Mouse (Mus musculus): ENCODE results near the gene Stum. TPM values are rescaled to one million over a fixed set of nuclear protein-coding genes. Genes with fewer than 3 reads are reported as not detected.
A peak's percentile ranks its signal among the peaks of the same experiment; 100 is the strongest.
"Not testable (repeated sequence)": the region's sequence is repeated elsewhere in the genome, so short reads cannot be mapped to it uniquely, and the experiment has no call there.

Gene Stum
- 0.33 and 1.6 TPM in 2 replicates for total RNA-seq (2021)
- long read RNA-seq, experiment 1: 0 reads
- long read RNA-seq, experiment 2, partial matches to known transcripts: 0 of 1 reads
- long read RNA-seq, experiment 2, other reads (novel, unspliced or antisense): 0 of 1 reads

- DNase-seq: peak; percentile 87
Measured at GRCm38 (mm10) chr1:180483399-180484291, at the start of gene Stum. TSS of gene Stum (minus strand) at chr1:180483504.

GRCm38 (mm10) chr1:180532671-180533070 is 49.4 kb upstream of the Stum start:
- no peak for DNase-seq

- DNase-seq: no peak
Measured at GRCm38 (mm10) chr1:180530457-180531263, 47.4 kb upstream of the Stum start.

GRCm38 (mm10) chr1:180529847-180530246 is 46.5 kb upstream of the Stum start:
- no peak for DNase-seq

- no peak for DNase-seq
Measured at GRCm38 (mm10) chr1:180525301-180525700, 42.0 kb upstream of the Stum start.

GRCm38 (mm10) chr1:180523320-180523719 is 40.0 kb upstream of the Stum start:
- DNase-seq: no peak

GRCm38 (mm10) chr1:180520190-180520589 is 36.9 kb upstream of the Stum start:
- no peak for DNase-seq

- DNase-seq: no peak
Measured at GRCm38 (mm10) chr1:180519520-180519919, 36.2 kb upstream of the Stum start.

GRCm38 (mm10) chr1:180518899-180519298 is 35.6 kb upstream of the Stum start:
- DNase-seq: not testable (repeated sequence)

- no peak for DNase-seq
Measured at GRCm38 (mm10) chr1:180518412-180518811, 35.1 kb upstream of the Stum start.

- DNase-seq: no peak
Measured at GRCm38 (mm10) chr1:180517390-180518054, 34.2 kb upstream of the Stum start.

GRCm38 (mm10) chr1:180514077-180514476 is 30.8 kb upstream of the Stum start:
- no peak for DNase-seq

GRCm38 (mm10) chr1:180510879-180511278 is 27.6 kb upstream of the Stum start:
- DNase-seq: no peak

GRCm38 (mm10) chr1:180510442-180510841 is 27.1 kb upstream of the Stum start:
- DNase-seq: no peak

GRCm38 (mm10) chr1:180508662-180509061 is 25.4 kb upstream of the Stum start:
- no peak for DNase-seq

GRCm38 (mm10) chr1:180507291-180507791 is 24.0 kb upstream of the Stum start:
- DNase-seq: peak; percentile 73

GRCm38 (mm10) chr1:180506341-180506740 is 23.0 kb upstream of the Stum start:
- no peak for DNase-seq

- DNase-seq: no peak
Measured at GRCm38 (mm10) chr1:180504899-180505298, 21.6 kb upstream of the Stum start.

GRCm38 (mm10) chr1:180503484-180503883 is 20.2 kb upstream of the Stum start:
- DNase-seq: no peak

- DNase-seq: no peak
Measured at GRCm38 (mm10) chr1:180502566-180502965, 19.3 kb upstream of the Stum start.

- no peak for DNase-seq
Measured at GRCm38 (mm10) chr1:180500641-180501040, 17.3 kb upstream of the Stum start.

- no peak for DNase-seq
Measured at GRCm38 (mm10) chr1:180500218-180500617, 16.9 kb upstream of the Stum start.
